In genomic region chr7:109276622-109277021, GRCm38 (mm10) we compare ENCODE assay signal across 8 mouse cellular contexts.
DNase-seq lines count a peak whose midpoint lies in the region; ATAC-seq and TF ChIP-seq lines count a peak whose summit lies in the region.

No protein-coding gene starts in this region.

- no peak for TF ChIP-seq POLR2A in thymus, adult 2 months (IDR thresholded peaks at IDR 0.05; ENCODE audit: control insufficient read depth, extremely low read depth, insufficient read depth, low read length, poor library complexity)

- H3K4me3 ChIP-seq in gastrocnemius, adult 2 months, result no peak overlapping the region
- no peak overlapping the region for H3K4me3 ChIP-seq in midbrain, embryonic 14.5 days (replicated peaks; ENCODE audit: low read depth, low read length)
- H3K4me3 ChIP-seq in midbrain, embryonic 15.5 days, result no peak overlapping the region
- no peak overlapping the region for H3K4me3 ChIP-seq in thymus, adult 2 months (ENCODE audit: control insufficient read depth, insufficient read depth, low read length)

- no peak overlapping the region for H3K4me2 ChIP-seq in midbrain, embryonic 14.5 days (ENCODE audit: low read length)
- H3K4me2 ChIP-seq in midbrain, embryonic 15.5 days, result no peak overlapping the region

- no peak overlapping the region for H3K9ac ChIP-seq in midbrain, embryonic 14.5 days (replicated peaks; ENCODE audit: low read length)
- H3K9ac ChIP-seq in midbrain, embryonic 15.5 days, result no peak overlapping the region

- H3K36me3 ChIP-seq in midbrain, embryonic 14.5 days (ENCODE audit: control insufficient read depth, insufficient read depth, low read length), result no peaks in the 10 kb centered on the region
- H3K36me3 ChIP-seq in midbrain, embryonic 15.5 days (replicated peaks), result no peaks in the 10 kb centered on the region
- no peaks in the 10 kb centered on the region for H3K36me3 ChIP-seq in thymus, adult 2 months (ENCODE audit: control insufficient read depth, insufficient read depth, low read length)

- peaks cover 12% of the 10 kb centered on the region; the same call in 1 of the 2 replicates for H3K4me1 ChIP-seq in midbrain, embryonic 14.5 days (ENCODE audit: control insufficient read depth, insufficient read depth, low read length)
- peaks cover 13% of the 10 kb centered on the region for H3K4me1 ChIP-seq in midbrain, embryonic 15.5 days
- no peaks in the 10 kb centered on the region for H3K4me1 ChIP-seq in thymus, adult 2 months (replicated peaks; ENCODE audit: control insufficient read depth, insufficient read depth, low read length)

- intact Hi-C loops in gastrocnemius, adult 2 months (cut with DNase I), result no loop called here

- WGBS in midbrain, embryonic 14.5 days, result 63% methylated on average over 3 of the region's 3 CpGs
- WGBS in midbrain, embryonic 15.5 days, result 54% methylated on average over 3 of the region's 3 CpGs
- 49% methylated on average over 3 of the region's 3 CpGs for WGBS in thymus, adult 2 months

- no peaks in the 10 kb centered on the region for H3K9me3 ChIP-seq in midbrain, embryonic 14.5 days (ENCODE audit: control insufficient read depth, low read length)
- H3K9me3 ChIP-seq in midbrain, embryonic 15.5 days, result no peaks in the 10 kb centered on the region

- ATAC-seq in midbrain, embryonic 14.5 days (ENCODE audit: low FRiP score, low TSS enrichment), result no peak
- no peak for ATAC-seq in midbrain, embryonic 15.5 days (replicated peaks)

- peak; percentile 5 for DNase-seq in gastrocnemius, adult 18-20 months (ENCODE audit: low spot score)
- DNase-seq in gastrocnemius, adult 2 months, result no peak
- DNase-seq in midbrain, embryonic 14.5 days, result peak; percentile 73
- peak; percentile 17 for DNase-seq in heart, adult 8-10 months (ENCODE audit: low spot score)
- DNase-seq in ovary, postnatal 36 days (ENCODE audit: low spot score), result peak; percentile 50
- DNase-seq in urinary bladder, postnatal 36 days (ENCODE audit: low spot score in 2 of 2), result no peak
- DNase-seq in thymus, adult 2 months, result no peak

- TF ChIP-seq CTCF in gastrocnemius, adult 2 months (IDR thresholded peaks at IDR 0.05), result no peak
- no peak for TF ChIP-seq CTCF in thymus, adult 2 months (IDR thresholded peaks at IDR 0.05; ENCODE audit: borderline replicate concordance, control insufficient read depth, extremely low read depth, insufficient read depth, low read length, poor library complexity)

- H3K27ac ChIP-seq in gastrocnemius, adult 2 months, result no peak overlapping the region
- no peak overlapping the region for H3K27ac ChIP-seq in midbrain, embryonic 14.5 days (replicated peaks; ENCODE audit: low read depth, low read length)
- H3K27ac ChIP-seq in midbrain, embryonic 15.5 days, result no peak overlapping the region
- no peak overlapping the region for H3K27ac ChIP-seq in thymus, adult 2 months (ENCODE audit: control insufficient read depth, insufficient read depth, low read length)

- H3K27me3 ChIP-seq in midbrain, embryonic 14.5 days (ENCODE audit: control insufficient read depth, insufficient read depth, low read length), result no peaks in the 10 kb centered on the region
- H3K27me3 ChIP-seq in midbrain, embryonic 15.5 days (replicated peaks), result 0 out of 2 replicates have a peak, but pooled peaks cover 2% of the 10 kb centered on the region
- H3K27me3 ChIP-seq in thymus, adult 2 months (ENCODE audit: control insufficient read depth, insufficient read depth, low read length), result no peaks in the 10 kb centered on the region

Comparison
In these comparisons a context has a peak if more than half of its experiments do, and no peak if none do; other contexts are left out.
1. DNase-seq: peak in gastrocnemius, adult 18-20 months (single experiment), midbrain, embryonic 14.5 days (single experiment), heart, adult 8-10 months (single experiment) and ovary, postnatal 36 days (single experiment); none in gastrocnemius, adult 2 months (single experiment), urinary bladder, postnatal 36 days (0 of 2) and thymus, adult 2 months (single experiment).